18 mouse cellular contexts compared by ENCODE assay signal in genomic region chr11:61639601-61640177, GRCm38 (mm10). TPM values are rescaled to one million over a fixed set of nuclear protein-coding genes. Genes with fewer than 3 reads are reported as not detected.
"Had no signal": no experiment of that assay in that cellular context is flagged by ENCODE, and none has a peak within 500 bp of the region (broad histone marks: within the 10 kb centered on the region; RNA-seq: fewer than 3 reads in every experiment).

No protein-coding gene starts in this region.

- H3K9me3 ChIP-seq: midbrain, embryonic 10.5 days; midbrain, embryonic 12.5 days; neural tube, embryonic 12.5 days; stomach, embryonic 15.5 days had no signal

- ATAC-seq: midbrain, embryonic 16.5 days had no signal

- DNase-seq: lung, adult 18-20 months; lung, embryonic 14.5 days; lung, postnatal 10 days; lung, postnatal 4 days; midbrain, embryonic 14.5 days; right cerebral cortex, postnatal 14 days; thymus, adult 18-20 months; thymus, postnatal 25 days had no signal

- H3K36me3 ChIP-seq: midbrain, embryonic 10.5 days; midbrain, embryonic 12.5 days; neural tube, embryonic 12.5 days; stomach, embryonic 15.5 days had no signal

- H3K4me3 ChIP-seq: midbrain, embryonic 10.5 days; midbrain, embryonic 12.5 days; myocyte; neural tube, embryonic 12.5 days; stomach, embryonic 15.5 days had no signal

- H3K9ac ChIP-seq: liver, embryonic 14.5 days; lung, embryonic 14.5 days; midbrain, embryonic 12.5 days; neural tube, embryonic 12.5 days; stomach, embryonic 15.5 days had no signal

- H3K4me1 ChIP-seq: midbrain, embryonic 10.5 days; midbrain, embryonic 12.5 days; neural tube, embryonic 12.5 days had no signal

- H3K4me2 ChIP-seq: liver, embryonic 11.5 days; lung, embryonic 14.5 days; midbrain, embryonic 12.5 days; neural tube, embryonic 12.5 days; stomach, embryonic 15.5 days had no signal

- H3K27ac ChIP-seq: liver, embryonic 14.5 days; midbrain, embryonic 10.5 days; midbrain, embryonic 12.5 days; neural tube, embryonic 12.5 days; stomach, embryonic 15.5 days had no signal

- H3K27me3 ChIP-seq: midbrain, embryonic 12.5 days; neural tube, embryonic 12.5 days; stomach, embryonic 15.5 days had no signal

RNA-seq across cellular contexts. Expression of gene Fam83g, which starts 44.2 kb away (rescaled TPM):
- total RNA-seq: megakaryocyte, adult 5-6 weeks; megakaryocyte-erythroid progenitor cell, adult 5-6 weeks had no signal
- polyA plus RNA-seq: myocyte had no signal
